Mouse (Mus musculus) ES-E14 (cell line): ENCODE data around the gene Arfip1. TPM values are rescaled to one million over a fixed set of nuclear protein-coding genes. Genes with fewer than 3 reads are reported as not detected.

Experiments used
- DNase-seq: peaks from one replicate; pipeline ENCODE4 v3.0.0-alpha.2; 2013; ENCODE audit warnings: low read depth, low spot score
- H3K27ac ChIP-seq: 2 replicates; pipeline ENCODE4 v1.5.1; 2012; ENCODE audit warnings: low read depth, mild to moderate bottlenecking, low read length, moderate library complexity, mixed read lengths; ENCODE audit not compliant: poor library complexity, insufficient read depth, severe bottlenecking
- H3K36me3 ChIP-seq: 2 replicates; pipeline ENCODE4 v1.6.1; 2012; ENCODE audit warnings: mild to moderate bottlenecking, low read length, moderate library complexity, mixed read lengths; ENCODE audit not compliant: control insufficient read depth, poor library complexity, insufficient read depth, severe bottlenecking
- H3K4me1 ChIP-seq, 2 experiments: fragments of 150-350 bp in 1 of 2; sonication (generic) in 1 of 2; 2 replicates each; pipeline ENCODE4 v1.6.1; 2012; ENCODE audit warnings: low read length in 2 of 2, mild to moderate bottlenecking in 1 of 2, mixed read lengths in 1 of 2; ENCODE audit not compliant: control insufficient read depth in 2 of 2, insufficient read depth in 2 of 2, poor library complexity in 1 of 2
- H3K4me3 ChIP-seq, 2 experiments: fragments of 150-350 bp in 1 of 2; sonication (generic) in 1 of 2; 2 replicates each; pipeline ENCODE4 v1.5.1; 2012; ENCODE audit warnings: low read length in 2 of 2, low read depth in 1 of 2, mild to moderate bottlenecking in 1 of 2, mixed read lengths in 1 of 2; ENCODE audit not compliant: insufficient read depth in 1 of 2, poor library complexity in 1 of 2, severe bottlenecking in 1 of 2
- H3K9ac ChIP-seq: 2 replicates; pipeline ENCODE4 v1.6.1; 2012; ENCODE audit warnings: low read depth, mild to moderate bottlenecking, low read length, mixed read lengths; ENCODE audit not compliant: poor library complexity, insufficient read depth, severe bottlenecking
- H3K9me3 ChIP-seq: fragments of 150-350 bp; sonication (generic); 2 replicates; pipeline ENCODE4 v1.6.1; 2012; ENCODE audit warnings: low read depth, mild to moderate bottlenecking, low read length; ENCODE audit not compliant: control insufficient read depth, insufficient read depth
- CHD2 ChIP-seq: IDR thresholded peaks from 2 replicates; pipeline ENCODE4 v1.6.1; 2014; ENCODE audit warnings: mild to moderate bottlenecking, low read depth, low read length, inconsistent platforms
- HCFC1 ChIP-seq: IDR thresholded peaks from 2 replicates; pipeline ENCODE4 v1.6.1; 2012; ENCODE audit warnings: low read length, inconsistent platforms, borderline replicate concordance; ENCODE audit not compliant: insufficient read depth
- MAFK ChIP-seq: IDR thresholded peaks from 2 replicates; pipeline ENCODE4 v1.6.1; 2014; ENCODE audit warnings: mild to moderate bottlenecking, low read depth, low read length, inconsistent platforms; ENCODE audit not compliant: insufficient read depth
- ZC3H11A ChIP-seq: IDR thresholded peaks from 2 replicates; pipeline ENCODE4 v1.6.1; 2012; ENCODE audit warnings: low read depth, mild to moderate bottlenecking, inconsistent platforms, low read length, borderline replicate concordance
- ZNF384 ChIP-seq: IDR thresholded peaks from 2 replicates; pipeline ENCODE4 v1.6.1; 2012; ENCODE audit warnings: low read depth, low read length, inconsistent platforms
- in situ Hi-C, 2 experiments: fragments of 600-800 bp; cut with MboI; formaldehyde crosslinking; loops; one replicate each; pipeline ENCODE4 v1.15.1; 2025; ENCODE audit warnings: low sequenced_read_pairs in 2 of 2, inconsistent platforms in 1 of 2; ENCODE audit not compliant: unreplicated experiment in 2 of 2
- total RNA-seq: library from RNA; depleted of rRNA; stranded (reverse); fragments of 300-350 nt; gene quantifications from 2 replicates; pipeline ENCODE4 v1.2.3, GENCODE M21; 2012

Arfip1 gene
- total RNA-seq, 1 experiment = 17.4 TPM

DNA sequence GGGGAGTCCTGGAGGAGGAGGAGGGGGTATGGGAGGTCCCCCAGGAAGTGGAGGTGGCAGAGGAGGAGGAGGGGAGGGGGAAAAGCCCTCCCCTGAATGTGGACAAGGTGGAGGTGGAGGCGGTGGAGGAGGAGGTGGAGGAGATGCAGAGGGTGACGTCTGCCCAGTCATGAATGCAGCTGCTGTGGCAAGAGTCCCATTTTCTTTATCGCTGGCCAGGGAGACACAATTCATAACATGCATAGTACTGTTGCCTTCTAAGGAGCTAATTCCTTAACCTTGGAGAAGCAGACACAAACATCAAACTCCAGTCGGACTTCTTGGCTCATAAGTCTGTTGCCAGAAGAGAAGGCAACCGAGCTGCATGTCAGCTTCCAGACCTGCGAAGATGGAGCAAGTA, 108.0 kb downstream of the Arfip1 start:
- no peaks in the 10 kb centered on the region for H3K9me3 ChIP-seq
- no peak overlapping the region for H3K4me3 ChIP-seq
- no peak for TF ChIP-seq HCFC1
- no peak for TF ChIP-seq CHD2
- TF ChIP-seq ZNF384 = no peak
- no peak for TF ChIP-seq ZC3H11A
- H3K9ac ChIP-seq = no peak overlapping the region
- no peaks in the 10 kb centered on the region for H3K4me1 ChIP-seq
- in situ Hi-C loops = no loop called here
- DNase-seq = no peak
- no peaks in the 10 kb centered on the region for H3K36me3 ChIP-seq
- H3K27ac ChIP-seq = no peak overlapping the region

DNA sequence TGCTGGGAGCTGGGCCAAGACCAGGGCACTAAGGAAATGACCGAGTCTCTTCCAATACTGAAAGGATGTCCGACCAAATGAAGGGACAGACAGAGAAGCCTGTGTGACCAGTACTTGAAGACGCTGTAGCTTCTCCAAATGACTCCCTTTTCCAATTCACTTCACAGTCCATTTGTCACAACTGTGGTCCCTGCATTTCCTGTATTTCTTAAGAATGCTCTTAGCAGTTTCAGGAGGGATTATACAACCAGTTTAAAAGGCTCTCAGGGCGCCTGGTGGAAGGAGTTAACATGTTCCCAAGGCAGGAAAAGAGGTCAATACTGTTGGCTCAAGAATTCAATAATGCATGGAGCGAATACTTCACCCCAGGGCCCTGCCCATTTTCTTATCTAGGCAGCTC, 109.5 kb downstream of the Arfip1 start:
- TF ChIP-seq HCFC1 (no peak), CHD2 (no peak), ZNF384 (no peak), ZC3H11A (no peak), MAFK (no peak)
- no peaks in the 10 kb centered on the region for H3K36me3 ChIP-seq
- DNase-seq = no peak
- no peaks in the 10 kb centered on the region for H3K9me3 ChIP-seq
- in situ Hi-C loops = no loop called here
- H3K27ac ChIP-seq = no peak overlapping the region
- H3K4me1 ChIP-seq = no peaks in the 10 kb centered on the region
- H3K9ac ChIP-seq = no peak overlapping the region
- H3K4me3 ChIP-seq = no peak overlapping the region

DNA sequence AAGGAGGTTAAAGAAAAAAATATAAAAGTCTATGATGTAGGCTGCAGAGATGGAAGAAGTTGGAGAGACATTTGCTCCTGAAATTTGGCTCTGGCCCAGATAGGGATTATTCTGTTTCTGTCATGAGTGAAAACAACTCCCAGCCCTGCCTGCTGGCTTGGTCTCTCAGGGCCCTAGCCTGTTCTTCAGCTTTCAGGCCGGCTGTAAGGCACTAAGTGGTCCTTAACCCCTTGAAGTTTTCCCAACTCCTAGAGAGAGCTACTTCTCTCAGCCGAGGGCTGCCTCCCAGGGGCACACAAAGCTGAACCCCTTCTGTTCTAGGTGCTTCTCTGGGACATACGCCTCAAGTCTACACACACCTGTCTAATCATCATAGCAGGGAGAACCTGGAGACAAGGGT, 109.9 kb downstream of the Arfip1 start:
- no peaks in the 10 kb centered on the region for H3K4me1 ChIP-seq
- no peak overlapping the region for H3K4me3 ChIP-seq
- H3K9ac ChIP-seq = no peak overlapping the region
- no peak overlapping the region for H3K27ac ChIP-seq
- H3K36me3 ChIP-seq = no peaks in the 10 kb centered on the region
- in situ Hi-C loops = no loop called here
- TF ChIP-seq ZNF384 = no peak
- no peak for TF ChIP-seq HCFC1
- no peak for TF ChIP-seq CHD2
- no peak for DNase-seq
- H3K9me3 ChIP-seq = no peaks in the 10 kb centered on the region

DNA sequence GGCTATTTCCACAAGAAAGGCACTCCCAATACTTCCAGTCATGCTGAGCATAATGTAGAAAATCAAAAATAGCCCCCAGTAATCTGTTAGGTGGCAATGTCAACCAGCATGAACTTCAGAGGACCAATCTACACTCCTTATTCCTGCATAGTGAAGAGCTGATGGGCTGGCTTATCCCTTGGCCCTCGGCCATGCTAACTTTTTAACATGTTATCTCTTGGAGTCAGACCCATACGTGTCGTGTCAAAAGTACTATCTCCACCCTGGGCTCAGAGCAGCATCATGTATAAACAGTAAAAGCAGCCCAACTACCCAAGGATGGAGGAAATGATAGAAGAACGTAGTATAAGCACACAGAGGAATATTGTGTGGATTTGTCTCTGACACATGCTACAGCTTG, 111.3 kb downstream of the Arfip1 start:
- H3K4me3 ChIP-seq = no peak overlapping the region
- H3K9ac ChIP-seq = no peak overlapping the region
- no peak overlapping the region for H3K27ac ChIP-seq
- no peaks in the 10 kb centered on the region for H3K36me3 ChIP-seq
- in situ Hi-C loops = no loop called here
- H3K4me1 ChIP-seq = no peaks in the 10 kb centered on the region
- no peaks in the 10 kb centered on the region for H3K9me3 ChIP-seq
- no peak for DNase-seq
- TF ChIP-seq HCFC1 = no peak
- TF ChIP-seq ZNF384 = no peak
- no peak for TF ChIP-seq MAFK
- TF ChIP-seq CHD2 = no peak
- TF ChIP-seq ZC3H11A = no peak

DNA sequence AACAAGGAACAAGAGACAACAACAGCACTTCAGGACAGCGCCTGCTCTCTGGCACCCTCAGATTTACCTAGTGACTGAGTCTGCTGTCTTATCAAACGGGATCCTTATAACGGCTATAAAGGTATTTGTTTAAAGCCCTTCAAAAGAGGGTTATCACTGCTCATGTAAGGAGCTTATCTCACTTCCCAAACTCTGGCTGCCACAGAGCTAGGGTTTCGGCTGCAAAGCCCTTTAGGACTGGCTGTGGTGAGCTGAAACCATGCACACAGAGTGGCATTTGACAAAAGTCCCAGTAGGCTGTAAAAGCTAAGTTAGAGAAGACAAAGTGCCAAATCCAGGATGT, 114.3 kb downstream of the Arfip1 start:
- no peak overlapping the region for H3K9ac ChIP-seq
- no peak overlapping the region for H3K27ac ChIP-seq
- no peak overlapping the region for H3K4me3 ChIP-seq
- no peaks in the 10 kb centered on the region for H3K9me3 ChIP-seq
- DNase-seq = no peak
- H3K36me3 ChIP-seq = no peaks in the 10 kb centered on the region
- no peaks in the 10 kb centered on the region for H3K4me1 ChIP-seq
- in situ Hi-C loops = no loop called here
- TF ChIP-seq ZC3H11A = no peak
- TF ChIP-seq ZNF384 = no peak
- TF ChIP-seq MAFK = no peak
- TF ChIP-seq HCFC1 = no peak
- no peak for TF ChIP-seq CHD2
